Mouse (Mus musculus): ENCODE data around the gene Bcam. TPM values are rescaled to one million over a fixed set of nuclear protein-coding genes. Genes with fewer than 3 reads are reported as not detected.

The Bcam gene
- polyA plus RNA-seq, 1 experiment from 2014 or later, result 163 TPM

- no peak for ATAC-seq (replicated peaks; ENCODE audit: insufficient number of reproducible peaks, low FRiP score, low TSS enrichment)
- 84% methylated on average over 3 of the region's 3 CpGs for WGBS (ENCODE audit: insufficient replicate concordance)
- Histone ChIP-seq H3K4me1 (ENCODE audit: control insufficient read depth, insufficient read depth, low read length) (peaks cover 14% of the 10 kb centered on the region), H3K4me3 (ENCODE audit: low read depth, low read length) (no peak overlapping the region), H3K9ac (ENCODE audit: low read depth, low read length) (no peak overlapping the region), H3K4me2 (no peak overlapping the region), H3K27me3 (ENCODE audit: control insufficient read depth, insufficient read depth, low read length) (no peaks in the 10 kb centered on the region), H3K9me3 (replicated peaks; ENCODE audit: control insufficient read depth, low read length) (no peaks in the 10 kb centered on the region), H3K27ac (ENCODE audit: low read depth, low read length) (no peak overlapping the region), H3K36me3 (ENCODE audit: control insufficient read depth, insufficient read depth, low read length) (peaks cover 27% of the 10 kb centered on the region)
Measured at GRCm38 (mm10) chr7:19738771-19739170, 32.0 kb downstream of the Bcam start.

GRCm38 (mm10) chr7:19736389-19737057 lies 34.3 kb downstream of the Bcam start:
- no peaks in the 10 kb centered on the region for H3K27me3 ChIP-seq (ENCODE audit: control insufficient read depth, insufficient read depth, low read length)
- H3K9me3 ChIP-seq (replicated peaks; ENCODE audit: control insufficient read depth, low read length), result no peaks in the 10 kb centered on the region
- peaks cover 3% of the 10 kb centered on the region for H3K4me1 ChIP-seq (ENCODE audit: control insufficient read depth, insufficient read depth, low read length)
- H3K9ac ChIP-seq (ENCODE audit: low read depth, low read length), result no peak overlapping the region
- H3K36me3 ChIP-seq (ENCODE audit: control insufficient read depth, insufficient read depth, low read length), result peaks cover 36% of the 10 kb centered on the region
- peak overlapping the region; percentile 34 for H3K4me2 ChIP-seq
- peak overlapping the region; percentile 29 for H3K27ac ChIP-seq (ENCODE audit: low read depth, low read length)
- peak; percentile 53; the same call in 1 of the 2 replicates for ATAC-seq (replicated peaks; ENCODE audit: insufficient number of reproducible peaks, low FRiP score, low TSS enrichment)
- WGBS (ENCODE audit: insufficient replicate concordance), result 82% methylated on average over 16 of the region's 16 CpGs
- no peak overlapping the region; the same call in 1 of the 2 replicates for H3K4me3 ChIP-seq (ENCODE audit: low read depth, low read length)

GRCm38 (mm10) chr7:19734178-19734666 lies 36.6 kb downstream of the Bcam start:
- ATAC-seq (replicated peaks; ENCODE audit: insufficient number of reproducible peaks, low FRiP score, low TSS enrichment), result no peak
- H3K27ac ChIP-seq (ENCODE audit: low read depth, low read length), result no peak overlapping the region
- H3K4me2 ChIP-seq, result no peak overlapping the region
- H3K4me3 ChIP-seq (ENCODE audit: low read depth, low read length), result no peak overlapping the region
- no peaks in the 10 kb centered on the region for H3K9me3 ChIP-seq (replicated peaks; ENCODE audit: control insufficient read depth, low read length)
- no peaks in the 10 kb centered on the region for H3K27me3 ChIP-seq (ENCODE audit: control insufficient read depth, insufficient read depth, low read length)
- H3K36me3 ChIP-seq (ENCODE audit: control insufficient read depth, insufficient read depth, low read length), result peaks cover 42% of the 10 kb centered on the region
- H3K4me1 ChIP-seq (ENCODE audit: control insufficient read depth, insufficient read depth, low read length), result no peaks in the 10 kb centered on the region
- WGBS (ENCODE audit: insufficient replicate concordance), result 83% methylated on average over 10 of the region's 10 CpGs
- H3K9ac ChIP-seq (ENCODE audit: low read depth, low read length), result no peak overlapping the region

- H3K36me3 ChIP-seq (ENCODE audit: control insufficient read depth, insufficient read depth, low read length), result peaks cover 48% of the 10 kb centered on the region
- no peaks in the 10 kb centered on the region for H3K27me3 ChIP-seq (ENCODE audit: control insufficient read depth, insufficient read depth, low read length)
- 89% methylated on average over 4 of the region's 4 CpGs for WGBS (ENCODE audit: insufficient replicate concordance)
- no peak overlapping the region for H3K4me2 ChIP-seq
- H3K4me3 ChIP-seq (ENCODE audit: low read depth, low read length), result no peak overlapping the region
- peaks cover 5% of the 10 kb centered on the region for H3K9me3 ChIP-seq (replicated peaks; ENCODE audit: control insufficient read depth, low read length)
- no peak for ATAC-seq (replicated peaks; ENCODE audit: insufficient number of reproducible peaks, low FRiP score, low TSS enrichment)
- no peak overlapping the region for H3K27ac ChIP-seq (ENCODE audit: low read depth, low read length)
- no peak overlapping the region for H3K9ac ChIP-seq (ENCODE audit: low read depth, low read length)
- no peaks in the 10 kb centered on the region for H3K4me1 ChIP-seq (ENCODE audit: control insufficient read depth, insufficient read depth, low read length)
Measured at GRCm38 (mm10) chr7:19726541-19726940, 44.3 kb downstream of the Bcam start.

- peaks cover 12% of the 10 kb centered on the region for H3K9me3 ChIP-seq (replicated peaks; ENCODE audit: control insufficient read depth, low read length)
- no peak for ATAC-seq (replicated peaks; ENCODE audit: insufficient number of reproducible peaks, low FRiP score, low TSS enrichment)
- H3K9ac ChIP-seq (ENCODE audit: low read depth, low read length), result no peak overlapping the region
- no peak overlapping the region for H3K27ac ChIP-seq (ENCODE audit: low read depth, low read length)
- H3K4me3 ChIP-seq (ENCODE audit: low read depth, low read length), result no peak overlapping the region
- H3K4me2 ChIP-seq, result no peak overlapping the region
- no peaks in the 10 kb centered on the region for H3K4me1 ChIP-seq (ENCODE audit: control insufficient read depth, insufficient read depth, low read length)
- H3K27me3 ChIP-seq (ENCODE audit: control insufficient read depth, insufficient read depth, low read length), result no peaks in the 10 kb centered on the region
- H3K36me3 ChIP-seq (ENCODE audit: control insufficient read depth, insufficient read depth, low read length), result peaks cover 49% of the 10 kb centered on the region
- 90% methylated on average over 12 of the region's 12 CpGs for WGBS (ENCODE audit: insufficient replicate concordance)
Measured at GRCm38 (mm10) chr7:19724167-19724566, 46.6 kb downstream of the Bcam start.

GRCm38 (mm10) chr7:19722754-19723195 lies 48.0 kb downstream of the Bcam start:
- Histone ChIP-seq H3K4me3 (ENCODE audit: low read depth, low read length) (no peak overlapping the region), H3K4me1 (ENCODE audit: control insufficient read depth, insufficient read depth, low read length) (no peaks in the 10 kb centered on the region), H3K9me3 (replicated peaks; ENCODE audit: control insufficient read depth, low read length) (peaks cover 12% of the 10 kb centered on the region), H3K27me3 (ENCODE audit: control insufficient read depth, insufficient read depth, low read length) (no peaks in the 10 kb centered on the region), H3K4me2 (no peak overlapping the region), H3K9ac (ENCODE audit: low read depth, low read length) (no peak overlapping the region), H3K36me3 (ENCODE audit: control insufficient read depth, insufficient read depth, low read length) (peaks cover 43% of the 10 kb centered on the region), H3K27ac (ENCODE audit: low read depth, low read length) (peak overlapping the region; percentile 66)
- 73% methylated on average over 6 of the region's 6 CpGs for WGBS (ENCODE audit: insufficient replicate concordance)
- peak; percentile 31; the same call in 1 of the 2 replicates for ATAC-seq (replicated peaks; ENCODE audit: insufficient number of reproducible peaks, low FRiP score, low TSS enrichment)

GRCm38 (mm10) chr7:19719200-19719599 lies 51.6 kb downstream of the Bcam start:
- no peak overlapping the region for H3K9ac ChIP-seq (ENCODE audit: low read depth, low read length)
- no peak overlapping the region for H3K4me2 ChIP-seq
- H3K9me3 ChIP-seq (replicated peaks; ENCODE audit: control insufficient read depth, low read length), result peaks cover 12% of the 10 kb centered on the region
- peaks cover 9% of the 10 kb centered on the region for H3K4me1 ChIP-seq (ENCODE audit: control insufficient read depth, insufficient read depth, low read length)
- WGBS (ENCODE audit: insufficient replicate concordance), result 91% methylated on average over 4 of the region's 4 CpGs
- no peak overlapping the region for H3K27ac ChIP-seq (ENCODE audit: low read depth, low read length)
- H3K27me3 ChIP-seq (ENCODE audit: control insufficient read depth, insufficient read depth, low read length), result no peaks in the 10 kb centered on the region
- no peak overlapping the region for H3K4me3 ChIP-seq (ENCODE audit: low read depth, low read length)
- ATAC-seq (replicated peaks; ENCODE audit: insufficient number of reproducible peaks, low FRiP score, low TSS enrichment), result no peak
- H3K36me3 ChIP-seq (ENCODE audit: control insufficient read depth, insufficient read depth, low read length), result peaks cover 24% of the 10 kb centered on the region

GRCm38 (mm10) chr7:19718297-19718952 lies 52.4 kb downstream of the Bcam start:
- no peak for ATAC-seq (replicated peaks; ENCODE audit: insufficient number of reproducible peaks, low FRiP score, low TSS enrichment)
- H3K27ac ChIP-seq (ENCODE audit: low read depth, low read length), result no peak overlapping the region
- H3K4me1 ChIP-seq (ENCODE audit: control insufficient read depth, insufficient read depth, low read length), result peaks cover 13% of the 10 kb centered on the region
- no peak overlapping the region for H3K4me2 ChIP-seq
- no peak overlapping the region for H3K9ac ChIP-seq (ENCODE audit: low read depth, low read length)
- 88% methylated on average over 5 of the region's 5 CpGs for WGBS (ENCODE audit: insufficient replicate concordance)
- H3K36me3 ChIP-seq (ENCODE audit: control insufficient read depth, insufficient read depth, low read length), result peaks cover 26% of the 10 kb centered on the region
- no peaks in the 10 kb centered on the region for H3K27me3 ChIP-seq (ENCODE audit: control insufficient read depth, insufficient read depth, low read length)
- H3K9me3 ChIP-seq (replicated peaks; ENCODE audit: control insufficient read depth, low read length), result peaks cover 12% of the 10 kb centered on the region
- H3K4me3 ChIP-seq (ENCODE audit: low read depth, low read length), result no peak overlapping the region
